Mouse (Mus musculus) brain, embryonic 14.5 days (tissue): Measurements from ENCODE around the gene Gm10318.

Experiments
- CTCF ChIP-seq: fragments of 200-500 bp; IDR thresholded peaks from 2 replicates; pipeline ENCODE4 v1.5.1; 2012; ENCODE audit warnings: inconsistent platforms, mild to moderate bottlenecking, moderate library complexity, borderline replicate concordance; ENCODE audit not compliant: insufficient read depth, insufficient read length; ENCODE audit errors: extremely low read depth
- POLR2A ChIP-seq: fragments of 200-500 bp; IDR thresholded peaks from 2 replicates; pipeline ENCODE4 v1.6.1; 2012; ENCODE audit warnings: mild to moderate bottlenecking, inconsistent platforms, borderline replicate concordance; ENCODE audit not compliant: poor library complexity, insufficient read depth, insufficient read length, severe bottlenecking; ENCODE audit errors: extremely low read depth

DNA sequence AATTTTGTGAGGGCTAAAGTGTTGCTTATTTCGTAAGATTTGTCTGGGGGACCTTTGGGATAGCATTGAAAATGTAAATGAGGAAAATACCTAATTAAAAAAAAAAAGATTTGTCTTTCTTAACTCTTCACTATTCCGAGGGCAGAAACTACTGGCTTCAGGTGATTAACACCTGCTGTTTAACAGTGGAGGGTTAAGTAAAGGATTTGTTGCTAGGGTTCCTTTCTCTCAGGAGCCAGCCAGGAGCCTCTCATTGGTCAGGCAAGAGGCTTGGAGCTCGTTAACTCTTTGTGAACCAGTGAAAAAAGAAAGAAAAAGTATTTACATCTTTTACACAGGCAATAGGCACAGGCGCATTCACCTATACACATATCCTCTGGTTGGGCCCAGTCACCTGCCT, 33.5 kb upstream of the Gm10318 start:
- TF ChIP-seq POLR2A: no peak
- no peak for TF ChIP-seq CTCF
